ENCODE assay signal across 31 mouse cellular contexts in the genomic region with DNA sequence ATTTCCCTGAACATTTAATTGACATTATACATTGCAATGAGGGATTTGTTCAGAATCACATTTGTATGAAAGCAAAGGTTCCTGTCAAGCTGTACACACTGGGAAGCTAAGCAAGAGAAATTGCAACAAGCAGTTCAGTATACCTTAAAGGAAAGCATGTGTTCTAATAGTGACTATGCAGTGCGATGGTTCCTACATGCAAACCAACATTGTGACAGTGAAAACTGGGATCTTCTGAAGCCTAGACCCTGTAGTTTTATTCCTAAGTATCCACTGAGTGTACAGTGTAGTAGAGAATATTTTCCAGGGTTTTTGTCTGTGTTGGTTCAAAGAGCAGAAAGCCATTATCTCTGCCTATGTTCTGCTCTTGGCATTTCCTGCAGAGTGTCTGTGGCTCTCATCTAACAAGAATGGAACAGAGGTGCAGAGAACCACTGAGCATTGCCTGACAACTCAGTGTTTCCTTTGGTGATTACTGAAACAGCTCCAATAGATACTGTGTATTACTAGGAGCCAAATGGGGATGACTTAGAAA.
DNase-seq lines count a peak whose midpoint lies in the region; ATAC-seq lines count a peak whose summit lies in the region.
"Had no signal": no experiment of that assay in that cellular context is flagged by ENCODE, and none has a peak within 500 bp of the region (broad histone marks: within the 10 kb centered on the region; RNA-seq: fewer than 3 reads in every experiment).

No protein-coding gene starts in this region.

- H3K27me3 ChIP-seq in forebrain, embryonic 13.5 days, result no peaks in the 10 kb centered on the region
- H3K27me3 ChIP-seq in forebrain, embryonic 16.5 days (replicated peaks; ENCODE audit: control insufficient read depth, insufficient read depth, low read length), result no peaks in the 10 kb centered on the region
- H3K27me3 ChIP-seq in heart, embryonic 12.5 days (replicated peaks), result no peaks in the 10 kb centered on the region
- no peaks in the 10 kb centered on the region for H3K27me3 ChIP-seq in midbrain, embryonic 13.5 days
- no peaks in the 10 kb centered on the region for H3K27me3 ChIP-seq in midbrain, embryonic 15.5 days (replicated peaks)
- H3K27me3 ChIP-seq: CH12.LX; embryonic facial prominence, embryonic 13.5 days; heart, embryonic 15.5 days; hindbrain, embryonic 12.5 days; Patski had no signal

- 73% methylated on average over 1 of the region's 1 CpGs for WGBS in forebrain, embryonic 13.5 days
- 62% methylated on average over 1 of the region's 1 CpGs for WGBS in forebrain, embryonic 16.5 days
- 70% methylated on average over 1 of the region's 1 CpGs for WGBS in heart, embryonic 12.5 days
- 81% methylated on average over 1 of the region's 1 CpGs for WGBS in midbrain, embryonic 13.5 days
- 74% methylated on average over 1 of the region's 1 CpGs for WGBS in midbrain, embryonic 15.5 days

- H3K9ac ChIP-seq in forebrain, embryonic 13.5 days, result no peak overlapping the region
- no peak overlapping the region for H3K9ac ChIP-seq in forebrain, embryonic 16.5 days (replicated peaks; ENCODE audit: low read depth, low read length)
- H3K9ac ChIP-seq in heart, embryonic 12.5 days, result no peak overlapping the region
- no peak overlapping the region for H3K9ac ChIP-seq in midbrain, embryonic 13.5 days (replicated peaks)
- H3K9ac ChIP-seq in midbrain, embryonic 15.5 days, result no peak overlapping the region
- H3K9ac ChIP-seq: embryonic facial prominence, embryonic 13.5 days; heart, embryonic 15.5 days; hindbrain, embryonic 12.5 days had no signal

- H3K4me3 ChIP-seq in forebrain, embryonic 13.5 days, result no peak overlapping the region
- no peak overlapping the region for H3K4me3 ChIP-seq in forebrain, embryonic 16.5 days (replicated peaks; ENCODE audit: low read length)
- H3K4me3 ChIP-seq in heart, embryonic 12.5 days, result no peak overlapping the region
- H3K4me3 ChIP-seq in midbrain, embryonic 13.5 days (replicated peaks), result no peak overlapping the region
- H3K4me3 ChIP-seq in midbrain, embryonic 15.5 days, result no peak overlapping the region
- H3K4me3 ChIP-seq: embryonic facial prominence, embryonic 10.5 days; embryonic facial prominence, embryonic 13.5 days; forebrain, embryonic 10.5 days; heart, embryonic 15.5 days; hindbrain, embryonic 12.5 days had no signal

- no peak for DNase-seq in heart, postnatal 36 days
- DNase-seq in brain, adult 2 months (ENCODE audit: low read depth, low spot score), result peak; percentile 2
- DNase-seq: adrenal gland, postnatal 10 days; adrenal gland, postnatal 36 days; cerebellum, adult 11-12 months; cerebellum, adult 8-10 months; cerebellum, postnatal 10 days; cerebellum, postnatal 36 days; embryo, embryonic 11 days; gastrocnemius, postnatal 10 days; gastrocnemius, postnatal 36 days; heart, adult 11 months; heart, postnatal 10 days; heart, postnatal 4 days; kidney, adult 2 months had no signal

- no peaks in the 10 kb centered on the region for H3K36me3 ChIP-seq in forebrain, embryonic 13.5 days (ENCODE audit: poor library complexity, severe bottlenecking)
- no peaks in the 10 kb centered on the region for H3K36me3 ChIP-seq in forebrain, embryonic 16.5 days (ENCODE audit: control insufficient read depth, insufficient read depth)
- H3K36me3 ChIP-seq in heart, embryonic 12.5 days, result no peaks in the 10 kb centered on the region
- no peaks in the 10 kb centered on the region for H3K36me3 ChIP-seq in midbrain, embryonic 13.5 days
- no peaks in the 10 kb centered on the region for H3K36me3 ChIP-seq in midbrain, embryonic 15.5 days (replicated peaks)
- H3K36me3 ChIP-seq: embryonic facial prominence, embryonic 10.5 days; embryonic facial prominence, embryonic 13.5 days; forebrain, embryonic 10.5 days; G1E; heart, embryonic 15.5 days; hindbrain, embryonic 12.5 days had no signal

- H3K9me3 ChIP-seq in forebrain, embryonic 13.5 days (replicated peaks), result no peaks in the 10 kb centered on the region
- no peaks in the 10 kb centered on the region for H3K9me3 ChIP-seq in forebrain, embryonic 16.5 days (ENCODE audit: control insufficient read depth, low read length)
- H3K9me3 ChIP-seq in heart, embryonic 12.5 days (replicated peaks), result no peaks in the 10 kb centered on the region
- no peaks in the 10 kb centered on the region for H3K9me3 ChIP-seq in midbrain, embryonic 13.5 days
- no peaks in the 10 kb centered on the region for H3K9me3 ChIP-seq in midbrain, embryonic 15.5 days
- H3K9me3 ChIP-seq: embryonic facial prominence, embryonic 10.5 days; embryonic facial prominence, embryonic 13.5 days; forebrain, embryonic 10.5 days; G1E; heart, embryonic 15.5 days; hindbrain, embryonic 12.5 days had no signal

- H3K27ac ChIP-seq in forebrain, embryonic 13.5 days, result no peak overlapping the region
- H3K27ac ChIP-seq in forebrain, embryonic 16.5 days (ENCODE audit: low read length), result no peak overlapping the region
- H3K27ac ChIP-seq in heart, embryonic 12.5 days (ENCODE audit: poor library complexity, severe bottlenecking), result no peak overlapping the region
- peak overlapping the region; percentile 27 for H3K27ac ChIP-seq in midbrain, embryonic 13.5 days
- no peak overlapping the region for H3K27ac ChIP-seq in midbrain, embryonic 15.5 days
- H3K27ac ChIP-seq: embryonic facial prominence, embryonic 10.5 days; embryonic facial prominence, embryonic 13.5 days; forebrain, embryonic 10.5 days; heart, embryonic 15.5 days; hindbrain, embryonic 12.5 days had no signal

- 0 out of 2 replicates have a peak, but pooled peaks cover 6% of the 10 kb centered on the region for H3K4me1 ChIP-seq in forebrain, embryonic 13.5 days
- no peaks in the 10 kb centered on the region for H3K4me1 ChIP-seq in forebrain, embryonic 16.5 days (replicated peaks; ENCODE audit: control insufficient read depth, insufficient read depth, low read length)
- H3K4me1 ChIP-seq in heart, embryonic 12.5 days (replicated peaks), result no peaks in the 10 kb centered on the region
- H3K4me1 ChIP-seq in midbrain, embryonic 13.5 days (replicated peaks), result peaks cover 12% of the 10 kb centered on the region
- peaks cover 8% of the 10 kb centered on the region; the same call in 1 of the 2 replicates for H3K4me1 ChIP-seq in midbrain, embryonic 15.5 days
- H3K4me1 ChIP-seq: embryonic facial prominence, embryonic 10.5 days; embryonic facial prominence, embryonic 13.5 days; heart, embryonic 15.5 days had no signal

- intact Hi-C loops in heart, postnatal 36 days (cut with DNase I), result no loop called here

- ATAC-seq in forebrain, embryonic 13.5 days, result peak; percentile 45; the same call in 1 of the 2 replicates
- ATAC-seq in forebrain, embryonic 16.5 days, result no peak
- peak; percentile 72; the same call in 1 of the 2 replicates for ATAC-seq in heart, embryonic 12.5 days (ENCODE audit: insufficient number of reproducible peaks, low FRiP score)
- ATAC-seq in midbrain, embryonic 13.5 days, result peak; percentile 38; the same call in 1 of the 2 replicates
- ATAC-seq in midbrain, embryonic 15.5 days (replicated peaks), result no peak; the same call in 1 of the 2 replicates
- no peak for ATAC-seq in CD4-positive, CD25-positive, alpha-beta regulatory T cell, adult 4 months
- ATAC-seq: intestine, postnatal 0 days; Patski had no signal

- no peak overlapping the region for H3K4me2 ChIP-seq in forebrain, embryonic 13.5 days
- H3K4me2 ChIP-seq in forebrain, embryonic 16.5 days (ENCODE audit: low read length), result no peak overlapping the region
- H3K4me2 ChIP-seq in heart, embryonic 12.5 days, result no peak overlapping the region
- no peak overlapping the region for H3K4me2 ChIP-seq in midbrain, embryonic 13.5 days (replicated peaks)
- H3K4me2 ChIP-seq in midbrain, embryonic 15.5 days, result no peak overlapping the region
- H3K4me2 ChIP-seq: embryonic facial prominence, embryonic 13.5 days; heart, embryonic 11.5 days; heart, embryonic 15.5 days; hindbrain, embryonic 12.5 days had no signal

Comparison
In these comparisons a context has a peak if more than half of its experiments do, and no peak if none do; other contexts are left out.
1. ATAC-seq: peak in forebrain, embryonic 13.5 days (single experiment), heart, embryonic 12.5 days (single experiment) and midbrain, embryonic 13.5 days (single experiment); none in forebrain, embryonic 16.5 days (single experiment), midbrain, embryonic 15.5 days (single experiment) and CD4-positive, CD25-positive, alpha-beta regulatory T cell, adult 4 months (single experiment).